Mouse (Mus musculus) hindbrain, embryonic 12.5 days (tissue): ENCODE measurements at regions not wholly inside any gene's neighbourhood (a gene's known extent, or its start where the extent isn't known, plus 50 kb on each side); places are given as distances from the start of the nearest gene placed in this dataset.

Experiments used
- ATAC-seq: fragments of 200-750 bp; cut with Nextera tagmentation; 2 replicates; pipeline ENCODE4 v1.8.0; 2017; ENCODE audit warnings: moderate TSS enrichment; ENCODE audit not compliant: low FRiP score
- H3K27ac ChIP-seq: fragments of 300-500 bp; sonication (generic); 2 replicates; pipeline ENCODE4 v1.5.1; 2016; ENCODE audit warnings: mild to moderate bottlenecking
- H3K27me3 ChIP-seq: fragments of 300-500 bp; sonication (generic); 2 replicates; pipeline ENCODE4 v1.6.1; 2016; ENCODE audit warnings: mild to moderate bottlenecking
- H3K36me3 ChIP-seq: fragments of 300-500 bp; sonication (generic); 2 replicates; pipeline ENCODE4 v1.6.1; 2016; ENCODE audit warnings: mild to moderate bottlenecking
- H3K4me1 ChIP-seq: fragments of 300-500 bp; sonication (generic); 2 replicates; pipeline ENCODE4 v1.6.1; 2016
- H3K4me2 ChIP-seq: fragments of 300-500 bp; sonication (generic); replicated peaks from 2 replicates; pipeline ENCODE4 v1.6.1; 2016; ENCODE audit warnings: mild to moderate bottlenecking
- H3K4me3 ChIP-seq: fragments of 300-500 bp; sonication (generic); 2 replicates; pipeline ENCODE4 v1.5.1; 2016; ENCODE audit warnings: mild to moderate bottlenecking
- H3K9ac ChIP-seq: fragments of 300-500 bp; sonication (generic); 2 replicates; pipeline ENCODE4 v1.6.1; 2016; ENCODE audit warnings: mild to moderate bottlenecking, moderate library complexity
- H3K9me3 ChIP-seq: fragments of 300-500 bp; sonication (generic); replicated peaks from 2 replicates; pipeline ENCODE4 v1.6.1; 2016; ENCODE audit warnings: mild to moderate bottlenecking
- WGBS: fragments of 180-500 bp; shearing (Covaris S2); methylation state at CpG from one replicate; pipeline ENCODE4 v1.1.7; 2016; 5-methylcytosine and 5-hydroxymethylcytosine counted together

DNA sequence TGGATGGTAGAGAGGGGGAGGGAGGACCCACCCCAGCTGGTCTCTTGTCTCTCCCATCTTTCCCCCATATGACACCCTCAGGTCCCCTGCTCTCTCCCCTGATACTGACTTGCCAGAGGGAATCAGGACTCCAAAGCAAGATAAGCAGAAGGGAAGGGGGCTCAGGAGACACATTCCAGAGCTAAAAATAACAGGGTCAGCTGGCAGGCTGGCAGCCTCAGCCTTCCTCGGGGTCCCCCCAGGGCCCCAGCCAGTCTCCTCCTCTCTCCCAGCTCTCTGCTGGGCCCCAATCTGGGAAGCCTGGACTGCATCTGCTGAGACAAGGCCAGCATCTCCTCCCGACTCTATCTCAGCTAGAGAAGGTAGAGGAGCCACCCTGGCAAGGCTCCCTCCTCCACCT is 66.4 kb downstream of the Irf2bpl start:
- Histone ChIP-seq H3K9ac (peak overlapping the region; percentile 3; the same call in 1 of the 2 replicates), H3K27me3 (no peaks in the 10 kb centered on the region), H3K4me3 (no peak overlapping the region), H3K4me2 (no peak overlapping the region), H3K36me3 (no peaks in the 10 kb centered on the region), H3K4me1 (peaks cover 59% of the 10 kb centered on the region), H3K9me3 (no peaks in the 10 kb centered on the region), H3K27ac (peak overlapping the region; percentile 95; the same call in 1 of the 2 replicates)
- ATAC-seq: no peak
- WGBS: 45% methylated on average over 2 of the region's 2 CpGs

- WGBS: 19% methylated on average over 11 of the region's 11 CpGs
- no peak overlapping the region for H3K4me3 ChIP-seq
- H3K4me2 ChIP-seq: peak overlapping the region; percentile 8; the same call in 1 of the 2 replicates
- peak; percentile 26; the same call in 1 of the 2 replicates for ATAC-seq
- H3K4me1 ChIP-seq: peaks cover 57% of the 10 kb centered on the region
- H3K36me3 ChIP-seq: no peaks in the 10 kb centered on the region
- H3K27ac ChIP-seq: peak overlapping the region; percentile 95
- no peaks in the 10 kb centered on the region for H3K9me3 ChIP-seq
- H3K27me3 ChIP-seq: no peaks in the 10 kb centered on the region
- 0 out of 2 replicates have a peak overlapping the region, but pooled peaks have one; percentile 39 for H3K9ac ChIP-seq
Measured at GRCm38 (mm10) chr12:86816702-86817610, 67.6 kb downstream of the Irf2bpl start.

GRCm38 (mm10) chr12:86816171-86816701 is 68.4 kb downstream of the Irf2bpl start:
- H3K4me3 ChIP-seq: no peak overlapping the region
- no peaks in the 10 kb centered on the region for H3K9me3 ChIP-seq
- peak; percentile 81 for ATAC-seq
- no peaks in the 10 kb centered on the region for H3K27me3 ChIP-seq
- peak overlapping the region; percentile 95 for H3K27ac ChIP-seq
- H3K36me3 ChIP-seq: no peaks in the 10 kb centered on the region
- peak overlapping the region; percentile 39; the same call in 1 of the 2 replicates for H3K9ac ChIP-seq
- 3% methylated on average over 6 of the region's 6 CpGs for WGBS
- H3K4me1 ChIP-seq: peaks cover 53% of the 10 kb centered on the region
- H3K4me2 ChIP-seq: peak overlapping the region; percentile 29

GRCm38 (mm10) chr12:86814740-86815139 is 69.9 kb downstream of the Irf2bpl start:
- 49% methylated on average over 7 of the region's 7 CpGs for WGBS
- no peak overlapping the region for H3K4me2 ChIP-seq
- peaks cover 61% of the 10 kb centered on the region for H3K4me1 ChIP-seq

More at GRCm38 (mm10) chr12:86814740-86815139, 69.9 kb downstream of the Irf2bpl start:
- no peaks in the 10 kb centered on the region for H3K36me3 ChIP-seq
- H3K4me3 ChIP-seq: no peak overlapping the region
- no peaks in the 10 kb centered on the region for H3K9me3 ChIP-seq
- H3K9ac ChIP-seq: no peak overlapping the region
- H3K27ac ChIP-seq: peak overlapping the region; percentile 95
- peak; percentile 42; the same call in 1 of the 2 replicates for ATAC-seq
- H3K27me3 ChIP-seq: no peaks in the 10 kb centered on the region
